Mouse (Mus musculus) ZHBTc4 (cell line): ENCODE results near the gene Zfp410.
A peak's percentile ranks its signal among the peaks of the same experiment; 100 is the strongest.
"Not testable (repeated sequence)": the region's sequence is repeated elsewhere in the genome, so short reads cannot be mapped to it uniquely, and the experiment has no call there.

Experiments used
- DNase-seq: peaks from one replicate; pipeline ENCODE4 v3.0.0-alpha.2; 2011; ENCODE audit warnings: low read depth, low spot score

Zfp410 gene

DNA sequence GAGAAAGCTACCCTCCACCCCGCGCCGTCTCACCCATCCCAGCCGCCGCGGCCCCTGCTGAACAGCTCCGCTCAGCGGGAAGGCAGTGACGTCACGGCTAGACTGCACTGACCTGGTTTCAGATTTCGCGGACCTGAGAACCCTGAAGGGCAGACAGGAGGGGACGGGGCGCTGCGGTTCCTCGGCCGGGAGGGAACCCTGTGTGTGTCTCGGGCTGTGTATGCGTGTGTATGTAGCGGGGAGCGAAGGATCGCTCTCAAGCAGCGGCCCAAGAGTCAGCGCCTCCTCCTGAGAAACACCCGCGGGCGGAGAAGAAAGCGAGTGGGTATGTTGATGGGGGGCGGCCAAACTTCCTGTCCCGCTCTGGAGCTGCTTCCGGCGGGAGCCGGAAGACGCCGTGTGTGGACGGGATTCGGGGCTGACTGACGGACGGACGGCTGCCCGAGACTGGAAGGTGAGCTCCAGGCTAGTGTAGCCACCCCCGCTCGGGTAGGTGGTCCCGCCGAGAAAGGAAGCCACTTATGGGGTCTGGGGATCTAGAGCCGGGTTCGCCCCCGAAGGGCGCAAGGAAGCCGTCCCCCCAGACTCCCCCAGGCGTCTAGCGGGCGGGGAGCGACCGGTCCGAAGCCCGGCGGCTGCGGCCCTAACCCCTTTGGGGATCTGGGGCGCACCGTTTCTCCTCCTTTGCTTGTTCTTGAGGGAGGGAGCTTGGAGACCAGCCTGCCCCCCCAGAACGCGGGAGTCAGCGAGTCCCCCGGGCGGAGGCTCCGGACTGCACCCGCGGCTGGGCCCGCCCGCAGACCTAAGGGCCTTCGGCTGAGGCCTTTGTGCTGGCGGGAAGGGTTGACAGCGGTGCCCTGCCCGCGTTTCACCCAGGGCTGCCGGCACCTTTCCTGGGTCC lies at the start of gene Zfp410:
Gene Zfp410, plus strand, starts transcription at position 132 of the 901 bp plus-strand sequence.
- peak; percentile 95 for DNase-seq

DNA sequence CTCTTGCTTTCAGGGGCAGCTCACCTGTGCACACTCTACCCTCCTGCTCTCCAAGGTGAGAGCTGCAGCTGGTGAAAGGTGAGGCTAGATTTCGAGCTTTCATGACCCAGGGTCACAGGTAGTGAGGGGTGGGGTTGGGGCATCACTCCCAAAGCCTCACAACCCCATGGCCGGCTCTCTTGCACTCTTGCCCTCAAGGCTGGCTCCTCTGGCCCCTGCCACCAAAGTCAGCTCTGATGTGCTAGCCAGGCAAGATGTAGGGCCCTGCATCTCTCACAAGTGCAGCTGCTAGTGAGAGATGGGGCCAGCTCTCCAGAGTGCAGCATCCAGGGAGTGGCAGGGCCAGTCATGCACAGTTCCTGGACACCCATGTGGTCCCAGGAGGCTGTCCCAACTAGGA lies 49.4 kb upstream of the Zfp410 start:
- DNase-seq, result no peak

DNA sequence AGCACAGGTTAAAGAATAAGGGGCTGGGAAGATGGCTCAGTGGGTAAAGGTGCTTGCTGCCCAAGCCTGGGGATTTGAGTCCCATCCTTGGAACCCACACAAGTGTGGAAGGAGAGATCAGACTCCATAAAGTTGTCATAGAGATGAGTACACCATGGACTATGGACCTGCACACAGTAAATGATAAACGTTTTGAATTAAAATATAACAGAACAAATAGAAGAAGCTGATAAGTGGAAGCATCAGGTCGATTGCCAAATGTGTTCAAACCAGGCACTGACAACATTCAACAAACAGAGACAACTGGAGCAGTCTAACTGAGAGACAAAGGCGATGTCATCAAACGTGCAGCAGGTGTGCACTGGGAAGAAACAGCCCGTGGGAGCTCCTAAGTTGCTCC lies 43.3 kb upstream of the Zfp410 start:
- DNase-seq, result no peak

DNA sequence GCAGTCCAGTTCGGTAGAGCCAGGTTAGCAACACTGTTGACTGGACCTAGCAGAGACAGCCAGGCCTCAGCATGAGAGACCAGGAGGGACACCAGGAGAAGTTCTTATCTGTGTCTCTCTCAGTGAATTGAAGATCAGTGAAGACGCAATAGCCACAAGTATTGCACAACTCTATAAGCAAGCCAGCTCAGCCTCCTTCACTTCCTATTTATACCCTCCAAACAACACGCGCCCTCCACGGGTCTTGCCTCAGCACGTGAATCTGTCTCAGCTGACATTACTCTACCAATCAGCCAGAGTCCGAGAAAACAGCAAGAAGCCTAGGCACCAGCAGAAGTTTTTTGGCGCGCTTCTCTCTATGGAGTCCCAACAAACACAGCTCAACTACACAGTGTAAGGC lies 41.4 kb upstream of the Zfp410 start:
- no peak for DNase-seq

DNA sequence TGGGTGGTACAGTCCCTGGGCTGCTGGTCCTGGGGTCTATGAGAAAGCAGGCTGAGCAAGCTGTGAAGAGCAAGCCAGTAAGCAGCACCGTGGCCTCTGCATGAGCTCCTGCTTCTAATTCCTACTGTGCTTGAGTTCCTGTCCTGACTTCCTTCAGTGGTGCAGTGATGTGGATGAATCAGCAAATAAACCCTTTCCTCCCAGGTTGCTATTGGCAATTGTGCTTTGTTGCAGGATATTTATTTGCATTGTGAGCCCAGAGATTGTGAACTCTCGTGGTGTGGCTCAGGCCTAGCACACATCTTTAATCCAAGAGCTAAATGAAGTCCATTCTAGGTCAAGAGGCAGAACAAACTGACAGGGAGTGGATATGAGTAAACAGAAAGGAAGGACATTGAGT lies 40.4 kb upstream of the Zfp410 start:
- no peak for DNase-seq

DNA sequence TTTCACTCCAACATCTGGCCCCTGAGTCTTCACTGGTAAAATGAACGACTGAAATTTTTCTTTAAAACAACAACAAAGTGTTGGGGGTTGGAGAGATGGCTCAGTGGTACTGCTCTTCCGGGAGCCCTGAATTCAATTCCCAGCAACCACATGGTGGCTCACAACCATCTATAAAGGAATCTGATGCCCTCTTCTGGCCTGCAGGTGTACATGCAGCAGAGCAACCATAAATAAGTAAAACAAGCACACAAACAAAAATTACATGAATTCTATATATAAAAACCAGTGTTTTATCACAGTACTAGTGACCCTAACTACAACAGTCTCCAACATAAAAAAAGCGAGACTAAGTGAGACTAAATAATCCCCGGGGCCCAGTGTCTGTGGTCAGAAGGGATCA lies 39.9 kb upstream of the Zfp410 start:
- DNase-seq, result peak; percentile 9

DNA sequence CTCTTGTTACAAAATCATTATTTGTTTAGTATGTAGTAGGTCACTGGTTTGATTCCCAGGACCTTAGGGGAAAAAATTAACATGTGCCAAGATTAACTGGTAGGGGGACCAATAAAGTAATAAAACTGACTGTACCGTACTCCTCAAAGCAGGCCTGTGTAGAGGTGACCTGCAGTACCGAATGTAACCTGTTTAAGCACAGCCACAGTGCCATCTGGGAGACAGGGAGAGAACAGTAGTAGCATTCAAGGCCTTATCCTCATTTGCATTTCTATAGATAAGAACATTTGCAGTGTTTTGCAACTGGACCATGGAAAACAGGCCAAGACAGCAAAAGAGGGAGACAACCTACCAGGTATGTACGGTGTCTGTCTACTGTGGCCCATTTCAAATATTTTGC lies 38.8 kb upstream of the Zfp410 start:
- peak; percentile 77 for DNase-seq

DNA sequence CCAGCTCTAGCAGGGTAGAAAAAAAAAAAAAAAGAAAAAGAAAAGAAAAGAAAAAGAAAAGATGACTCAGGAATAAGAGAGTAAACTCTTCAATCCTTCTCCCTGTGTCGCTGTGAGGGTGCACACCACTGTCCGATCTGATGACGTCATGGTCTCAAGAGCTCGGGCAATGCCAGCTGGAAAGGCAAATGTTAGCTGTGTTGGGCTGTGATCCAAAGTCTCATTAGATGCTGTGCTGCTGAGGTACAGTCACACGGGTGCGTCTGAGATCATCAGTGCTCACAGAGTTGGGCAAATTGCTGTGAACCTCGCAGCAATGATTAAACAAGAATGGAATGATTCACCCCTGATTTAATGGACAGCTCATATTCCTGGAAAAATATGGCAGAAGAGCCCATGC lies 37.8 kb upstream of the Zfp410 start:
- DNase-seq, result no peak

DNA sequence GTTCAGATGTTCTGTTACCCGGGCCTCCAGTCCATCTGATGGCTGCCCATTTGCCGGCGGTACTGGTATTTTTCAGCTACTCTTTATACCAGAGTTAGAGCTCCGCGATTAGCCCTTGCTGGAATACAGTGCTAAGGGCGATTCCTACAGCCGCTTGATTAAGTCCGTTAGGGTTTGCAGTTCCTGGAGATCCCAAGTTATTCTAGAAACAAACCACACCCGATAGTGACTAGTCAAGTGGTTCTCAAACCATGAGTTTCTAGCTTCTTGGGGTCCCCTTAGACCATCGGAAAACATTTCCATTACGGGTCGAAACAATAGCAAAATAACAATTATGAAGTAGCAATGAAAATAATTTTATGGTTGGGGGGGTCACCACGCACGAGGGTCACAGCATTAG lies 32.3 kb upstream of the Zfp410 start:
- no peak for DNase-seq

DNA sequence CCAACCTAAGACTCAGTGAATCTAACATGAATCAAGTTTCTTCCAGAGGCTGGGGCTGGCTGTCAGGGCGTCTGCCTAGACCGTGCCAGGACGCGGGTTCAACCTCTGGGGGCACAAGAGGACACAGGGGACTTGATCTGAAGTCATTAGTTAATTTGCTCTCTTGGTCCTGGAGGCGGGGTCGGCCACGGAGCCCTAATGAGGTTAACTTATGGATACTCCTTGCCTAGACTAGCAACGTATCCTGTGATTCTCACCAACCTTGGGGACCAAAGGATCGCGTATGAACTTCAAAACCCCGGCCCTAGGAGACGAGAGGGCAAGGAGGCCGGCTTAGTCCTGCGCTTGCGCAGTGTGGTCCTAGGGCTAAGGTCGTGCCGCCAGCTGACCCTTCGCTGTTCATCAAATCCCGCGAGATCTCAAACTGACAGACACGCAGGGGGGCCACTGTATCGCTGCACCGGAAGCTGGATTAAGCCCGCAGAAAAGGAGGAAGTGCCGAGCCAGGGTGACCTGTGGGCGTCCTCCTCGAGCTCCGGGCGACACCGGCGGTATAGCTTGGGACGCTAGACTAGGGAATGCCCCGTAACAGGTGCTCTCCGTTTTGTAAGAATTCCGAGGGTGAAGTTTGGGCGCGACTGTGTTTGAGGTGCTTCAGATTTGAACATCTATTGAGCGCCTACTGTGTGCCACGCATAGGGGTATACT lies 31.6 kb upstream of the Zfp410 start, which contains the start of gene Ptgr2:
Gene Ptgr2, plus strand, starts transcription at position 348 of the 708 bp plus-strand sequence.
- peak; percentile 99 for DNase-seq

DNA sequence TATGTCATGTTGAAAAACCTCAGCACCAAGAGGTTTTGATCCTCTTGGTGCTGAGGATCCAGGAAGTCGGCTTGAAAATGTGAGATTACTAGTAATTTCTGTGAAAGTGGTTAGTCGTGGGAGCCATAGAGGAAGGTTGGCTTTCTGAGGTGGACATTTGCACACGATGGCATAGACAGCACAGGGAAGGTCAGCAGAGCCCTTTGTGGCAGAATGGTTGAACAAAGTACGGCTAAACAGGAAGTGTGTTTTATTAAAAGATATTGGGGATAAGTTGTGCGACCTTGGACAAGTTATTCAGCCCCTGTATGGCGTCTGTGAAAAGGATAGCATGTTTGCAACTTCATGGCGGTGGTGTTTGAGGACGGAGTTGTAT lies 31.1 kb upstream of the Zfp410 start:
- no peak for DNase-seq

DNA sequence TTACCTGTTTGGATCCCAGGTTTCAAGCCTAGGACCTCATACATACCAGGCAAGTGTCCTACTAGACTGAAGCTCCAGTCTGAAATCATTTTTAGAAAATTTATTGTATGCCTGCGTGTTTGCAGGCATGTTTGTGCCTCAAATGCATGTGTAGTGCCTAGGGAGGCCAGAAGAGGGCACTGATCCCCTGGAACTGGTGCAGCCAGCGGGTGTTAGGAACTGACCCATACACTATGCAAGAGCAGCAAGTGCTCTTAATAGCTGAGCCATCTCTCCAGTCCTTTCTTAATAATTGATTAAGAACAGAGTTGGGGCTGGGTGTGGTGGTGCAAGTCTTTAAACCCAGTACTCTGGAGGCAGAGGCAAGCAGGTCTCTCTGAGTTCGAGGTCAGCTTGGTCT lies 28.2 kb upstream of the Zfp410 start:
- peak; percentile 80 for DNase-seq

DNA sequence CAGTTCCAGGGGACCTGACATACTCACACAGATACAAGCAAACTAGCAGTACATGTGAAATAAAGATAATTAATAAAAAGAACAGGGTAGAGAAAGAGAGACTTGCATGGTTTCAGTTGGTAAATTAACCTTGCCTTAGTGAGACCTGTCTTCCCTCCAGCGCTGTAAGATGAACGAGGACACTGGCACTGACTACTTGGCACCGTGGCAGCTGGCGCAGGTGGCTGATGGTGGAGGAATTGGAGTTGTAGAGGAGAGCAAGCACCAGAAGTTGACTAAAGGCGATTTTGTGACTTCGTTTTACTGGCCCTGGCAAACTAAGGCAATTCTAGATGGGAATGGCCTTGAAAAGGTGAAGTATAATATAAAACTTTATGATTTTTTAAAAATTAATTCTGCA lies 18.8 kb upstream of the Zfp410 start:
- no peak for DNase-seq

DNA sequence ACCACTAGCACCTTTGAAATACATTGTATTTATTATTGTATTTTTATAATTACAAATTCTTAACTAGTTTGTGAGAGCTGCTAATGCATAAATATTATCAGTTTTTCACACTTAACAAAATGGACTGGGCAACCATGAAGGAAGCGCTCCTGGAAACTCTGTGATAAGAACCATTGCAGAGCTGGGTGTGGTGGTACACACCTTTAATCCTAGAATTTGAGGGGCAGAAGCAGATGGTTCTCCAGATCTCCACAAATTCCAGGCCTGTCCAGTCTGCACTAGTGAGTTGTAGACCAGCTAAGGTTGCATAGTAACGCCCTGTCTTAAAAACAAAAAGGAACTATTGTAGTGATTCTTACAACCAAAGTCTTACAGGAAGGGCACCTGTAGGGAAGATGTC lies 17.4 kb upstream of the Zfp410 start:
- no peak for DNase-seq

DNA sequence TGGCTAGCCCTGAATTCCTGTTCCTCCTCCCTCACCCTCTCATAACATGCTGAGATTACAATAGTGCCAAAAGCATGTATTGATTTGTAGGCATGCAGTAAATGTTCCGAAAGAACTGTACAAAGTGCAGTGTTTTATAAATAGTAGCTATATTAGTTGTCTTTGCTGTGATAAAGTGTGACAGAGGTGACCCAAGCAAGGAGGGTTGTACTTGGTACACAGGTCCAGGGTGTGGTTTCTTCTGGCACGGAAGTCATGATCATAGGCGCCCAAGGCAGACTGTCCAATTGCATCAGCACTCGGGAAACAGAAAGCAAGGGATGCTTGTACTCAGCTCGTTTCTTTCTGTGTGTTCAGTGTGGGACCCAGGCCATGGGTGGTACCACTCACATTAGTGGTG lies 12.6 kb upstream of the Zfp410 start:
- no peak for DNase-seq

DNA sequence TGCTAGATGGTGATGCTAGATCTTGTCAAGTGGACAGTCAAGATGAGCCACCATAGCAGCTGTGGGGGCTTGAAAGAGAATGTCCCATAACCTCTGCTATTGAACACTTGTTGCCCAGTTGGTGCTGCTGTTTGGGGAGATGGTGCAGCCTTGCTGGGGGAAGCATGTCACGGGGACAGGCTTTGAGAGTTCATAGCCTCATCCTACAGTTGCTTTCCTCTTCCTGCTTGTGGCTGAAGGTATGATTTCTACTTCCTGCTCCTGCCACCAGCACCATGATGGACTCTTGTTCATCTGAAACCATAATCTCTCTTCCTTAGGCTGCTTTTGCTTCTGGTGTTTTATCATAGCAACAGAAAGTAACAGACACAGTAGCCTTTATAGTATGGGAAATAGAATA lies 12.1 kb upstream of the Zfp410 start:
- no peak for DNase-seq

DNA sequence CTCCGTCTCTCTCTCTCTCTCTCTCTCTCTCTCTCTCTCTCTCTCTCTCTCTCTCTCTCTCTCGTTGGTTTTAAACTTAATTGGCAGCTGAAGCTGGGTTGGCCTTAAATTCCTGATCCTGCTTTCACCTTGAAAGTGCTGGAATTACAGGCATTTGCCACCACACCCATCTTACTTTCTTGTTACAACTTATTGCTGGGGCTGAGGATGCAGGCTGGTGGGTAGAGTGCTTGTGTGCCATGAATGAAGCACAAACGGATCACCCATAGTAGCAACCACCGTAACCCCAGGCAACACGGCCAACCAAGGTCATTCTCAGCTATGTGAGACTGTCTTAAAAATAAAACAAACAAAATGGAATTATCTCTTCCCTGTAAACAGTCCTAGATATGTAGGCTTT lies 5.3 kb upstream of the Zfp410 start:
- peak; percentile 77 for DNase-seq

DNA sequence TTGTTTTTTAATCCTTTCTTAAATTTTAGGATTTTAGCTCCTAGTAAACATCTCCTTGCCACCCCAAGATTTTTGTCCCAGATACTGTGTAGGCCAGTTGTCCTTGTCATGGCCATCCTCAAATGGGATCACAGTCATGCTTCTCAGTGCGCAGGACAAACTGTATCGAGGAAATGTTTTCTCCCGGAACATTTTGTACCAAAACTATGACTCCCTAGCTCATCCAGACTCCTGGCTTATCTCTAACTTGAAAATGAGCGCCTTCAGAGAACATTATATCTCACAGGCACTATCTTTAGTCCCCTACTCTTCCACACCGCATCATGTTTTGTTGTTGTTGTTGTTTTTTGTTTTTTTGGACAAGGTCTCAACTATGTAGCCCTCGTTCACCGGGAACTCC lies 646 bp upstream of the Zfp410 start:
- DNase-seq, result no peak

DNA sequence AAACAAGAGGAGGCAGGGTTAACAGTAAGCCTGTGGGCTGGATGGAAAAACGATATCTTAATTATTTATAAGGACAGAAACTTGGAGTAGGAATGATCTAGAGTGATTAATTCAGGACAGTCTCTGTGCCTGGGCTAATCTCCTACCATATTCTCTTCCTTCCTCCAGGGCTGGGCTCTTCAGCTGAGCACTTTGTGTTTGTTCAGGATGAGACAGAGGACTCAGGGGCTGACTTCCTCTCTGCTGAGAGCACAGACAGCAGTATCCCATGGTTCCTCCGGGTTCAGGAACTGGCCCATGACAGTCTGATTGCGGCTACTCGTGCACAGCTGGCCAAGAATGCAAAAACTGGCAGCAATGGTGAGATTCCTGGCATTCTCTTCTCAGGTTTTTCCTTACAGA lies 10.5 kb downstream of the Zfp410 start:
- DNase-seq, result no peak

DNA sequence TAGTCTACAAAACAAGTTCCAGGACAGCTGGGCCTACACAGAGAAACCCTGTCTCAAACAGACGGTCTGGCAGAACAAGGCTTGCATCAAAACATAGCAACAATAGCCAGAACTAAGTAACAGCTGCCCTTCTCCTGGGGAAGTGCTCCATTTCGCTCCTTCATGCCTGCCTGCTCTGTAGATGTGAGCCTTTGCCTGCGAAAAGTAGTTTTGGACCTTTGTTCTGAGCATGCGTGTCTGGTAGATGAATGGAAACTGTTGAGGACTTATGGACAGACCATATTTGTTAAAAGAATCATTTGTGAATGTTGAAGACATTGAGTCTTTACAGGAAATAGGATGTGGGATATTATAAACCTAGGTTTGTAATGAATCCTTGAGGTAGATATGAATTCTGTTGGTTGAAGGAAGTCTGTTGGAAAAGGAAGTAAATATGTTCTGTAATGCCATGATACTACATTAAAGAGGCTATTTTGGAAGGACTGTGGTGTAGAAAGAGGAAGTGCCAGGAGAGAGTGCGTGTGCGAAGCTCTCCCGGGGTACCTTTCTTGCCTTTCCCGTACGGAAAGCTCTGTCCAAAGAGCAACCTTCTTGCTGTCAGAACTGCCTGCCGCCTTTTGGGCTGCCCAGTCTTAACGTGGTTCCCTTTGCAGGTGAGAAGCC lies 20.4 kb downstream of the Zfp410 start:
- DNase-seq, result no peak

DNA sequence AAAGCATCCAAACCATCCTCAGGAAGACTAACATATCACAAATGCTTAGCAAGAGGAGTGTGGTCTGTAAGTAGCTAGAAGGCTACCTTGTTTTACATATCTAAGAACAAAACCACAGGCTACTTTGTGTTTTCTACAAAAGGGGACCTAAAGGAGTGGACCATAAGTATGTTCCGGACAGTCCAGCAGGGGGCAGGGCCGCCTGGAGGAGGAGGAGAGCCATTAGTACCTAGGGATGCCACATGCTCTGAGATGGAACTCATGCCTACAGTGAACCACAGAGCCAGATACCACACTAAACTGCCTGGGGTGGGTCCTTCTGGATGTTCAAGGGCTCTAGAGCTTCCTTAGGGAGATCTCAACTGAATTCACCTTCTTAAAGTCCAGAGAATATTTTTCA lies 30.5 kb downstream of the Zfp410 start:
- peak; percentile 62 for DNase-seq

DNA sequence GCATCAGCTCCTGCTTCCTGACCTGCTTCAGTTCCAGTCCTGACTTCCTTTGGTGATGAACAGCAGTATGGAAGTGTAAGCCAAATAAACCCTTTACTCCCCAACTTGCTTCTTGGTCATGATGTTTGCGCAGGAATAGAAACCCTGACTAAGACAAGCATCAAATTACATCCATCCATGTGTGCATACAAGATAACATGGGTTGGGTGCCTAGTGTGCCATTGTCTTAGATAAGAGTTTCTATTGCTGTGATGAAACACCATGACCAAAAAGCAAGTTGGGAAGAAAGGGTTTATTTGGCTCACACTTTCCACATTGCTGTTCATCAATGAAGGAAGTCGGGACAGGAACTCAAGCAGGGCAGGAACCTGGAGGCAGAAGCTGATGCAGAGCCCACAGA lies 42.0 kb downstream of the Zfp410 start:
- DNase-seq, result not testable (repeated sequence)
